Mouse (Mus musculus): Measurements from ENCODE around the gene Gm17093. TPM values are rescaled to one million over a fixed set of nuclear protein-coding genes. Genes with fewer than 3 reads are reported as not detected.
"Not testable (repeated sequence)": the region's sequence is repeated elsewhere in the genome, so short reads cannot be mapped to it uniquely, and the experiment has no call there.

Gm17093 gene
- not detected in 2 replicates for polyA plus RNA-seq (2012; rRNA removed)

DNA sequence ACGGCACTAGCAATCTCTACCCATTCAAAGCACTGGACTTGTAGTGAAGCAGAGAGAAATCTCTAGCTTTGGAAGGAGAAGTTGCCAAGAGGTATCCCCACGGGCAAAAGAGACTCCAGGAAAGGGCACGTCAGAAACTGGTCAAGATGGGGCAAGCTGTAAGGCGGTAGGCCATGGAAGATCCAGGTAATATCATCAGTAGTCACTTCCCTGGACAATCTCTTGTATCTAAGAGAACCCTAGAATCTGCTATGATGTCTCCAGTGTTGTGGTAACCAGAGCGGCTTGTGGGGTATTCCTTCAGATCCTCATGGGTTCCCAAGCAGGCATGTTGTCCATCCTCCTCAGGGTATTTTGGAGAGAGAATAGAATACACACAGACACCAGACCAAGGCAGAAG is at the start of gene Gm17093:
TSS of gene Gm17093 (plus strand) at position 301 of the 400 bp plus-strand sequence.
- H3K36me3 ChIP-seq (ENCODE audit: control insufficient read depth, insufficient read depth, low read length); H3K27me3 ChIP-seq (ENCODE audit: control insufficient read depth, insufficient read depth, low read length); H3K4me3 ChIP-seq (ENCODE audit: low read depth, low read length); H3K4me1 ChIP-seq (ENCODE audit: control insufficient read depth, insufficient read depth, insufficient read length, low read length); H3K27ac ChIP-seq (ENCODE audit: insufficient read depth, low read depth, low read length): not testable (repeated sequence)
- WGBS, result 87% methylated on average over 5 of the region's 5 CpGs

DNA sequence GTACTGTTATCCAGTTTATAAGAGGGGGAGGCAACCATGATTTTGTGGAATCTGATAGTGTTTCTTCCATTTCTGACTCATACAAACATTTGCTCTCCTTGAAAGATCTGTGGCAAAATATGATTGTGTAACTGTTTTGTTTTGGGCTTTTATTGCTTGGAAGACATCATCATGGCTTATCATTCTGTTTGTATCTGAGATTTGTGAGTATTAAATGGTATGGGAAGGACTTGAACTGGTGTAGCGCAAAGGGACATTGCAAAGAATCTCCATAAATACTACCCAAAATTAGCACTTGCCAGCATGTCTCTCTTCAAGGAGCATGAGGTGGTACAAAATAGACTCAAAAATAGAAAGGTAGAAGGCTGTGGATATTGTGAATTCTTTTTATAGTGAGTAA is 25.9 kb upstream of the Gm17093 start, which contains the start of gene BC061237:
TSS of gene BC061237 (plus strand) at position 301 of the 400 bp plus-strand sequence.
- H3K27ac ChIP-seq (ENCODE audit: insufficient read depth, low read depth, low read length); H3K27me3 ChIP-seq (ENCODE audit: control insufficient read depth, insufficient read depth, low read length); H3K4me1 ChIP-seq (ENCODE audit: control insufficient read depth, insufficient read depth, insufficient read length, low read length); H3K36me3 ChIP-seq (ENCODE audit: control insufficient read depth, insufficient read depth, low read length); H3K4me3 ChIP-seq (ENCODE audit: low read depth, low read length): not testable (repeated sequence)
- WGBS, result 95% methylated on average over 1 of the region's 1 CpGs

- H3K27me3 ChIP-seq (ENCODE audit: control insufficient read depth, insufficient read depth, low read length); H3K27ac ChIP-seq (ENCODE audit: insufficient read depth, low read depth, low read length); H3K4me1 ChIP-seq (ENCODE audit: control insufficient read depth, insufficient read depth, insufficient read length, low read length); H3K4me3 ChIP-seq (ENCODE audit: low read depth, low read length); H3K36me3 ChIP-seq (ENCODE audit: control insufficient read depth, insufficient read depth, low read length): not testable (repeated sequence)
- WGBS, result 75% methylated on average over 5 of the region's 5 CpGs
These were observed 29.9 kb downstream of the Gm17093 start for GRCm38 (mm10) chr14:44547961-44548360.

Other genes with a start within 250 kb of the Gm17093 start
- not detected in 2 replicates for gene Gm8220, start 232.7 kb upstream of the Gm17093 start, polyA plus RNA-seq (2012; rRNA removed)
- not detected in 2 replicates for gene Gm5930, start 179.7 kb upstream of the Gm17093 start, polyA plus RNA-seq (2012; rRNA removed)
- not detected in 2 replicates for gene Gm8229, start 152.9 kb upstream of the Gm17093 start, polyA plus RNA-seq (2012; rRNA removed)
- not detected in 2 replicates for gene Gm3371, start 107.6 kb upstream of the Gm17093 start, polyA plus RNA-seq (2012; rRNA removed)
- not detected in 2 replicates for gene Gm8232, start 84.6 kb upstream of the Gm17093 start, polyA plus RNA-seq (2012; rRNA removed)
- not detected in 2 replicates for gene BC061237, start 25.8 kb upstream of the Gm17093 start, polyA plus RNA-seq (2012; rRNA removed)
- not detected in 2 replicates for gene Gm8247, start 64.9 kb downstream of the Gm17093 start, polyA plus RNA-seq (2012; rRNA removed)
- not detected in 2 replicates for gene Gm5624, start 109.7 kb downstream of the Gm17093 start, polyA plus RNA-seq (2012; rRNA removed)
- not detected in 2 replicates for gene Gm8257, start 188.2 kb downstream of the Gm17093 start, polyA plus RNA-seq (2012; rRNA removed)
- gene Gm8267, start 232.1 kb downstream of the Gm17093 start, polyA plus RNA-seq (2012; rRNA removed), result not detected in 2 replicates